Mouse (Mus musculus) induced T-regulatory cell, adult 2 months (primary cell): ENCODE measurements at regions not wholly inside any gene's neighbourhood (a gene's known extent, or its start where the extent isn't known, plus 50 kb on each side); places are given as distances from the start of the nearest gene placed in this dataset.

ENCODE experiments used
- DNase-seq: peaks from one replicate; pipeline ENCODE4 v3.0.0-alpha.2; 2012; ENCODE audit warnings: low read depth

GRCm38 (mm10) chr6:22443170-22443569 lies 87.1 kb upstream of the Fam3c start:
- DNase-seq, result no peak

GRCm38 (mm10) chr6:22442591-22442990 lies 86.5 kb upstream of the Fam3c start:
- no peak for DNase-seq

- no peak for DNase-seq
Measured at GRCm38 (mm10) chr6:22439871-22440270, 83.8 kb upstream of the Fam3c start.

GRCm38 (mm10) chr6:22429026-22429425 lies 73.0 kb upstream of the Fam3c start:
- no peak for DNase-seq

GRCm38 (mm10) chr6:22424161-22424807 lies 68.2 kb upstream of the Fam3c start:
- DNase-seq, result peak; percentile 86

- DNase-seq, result peak; percentile 67
Measured at GRCm38 (mm10) chr6:22423070-22423980, 67.3 kb upstream of the Fam3c start.

GRCm38 (mm10) chr6:22421551-22421950 lies 65.5 kb upstream of the Fam3c start:
- DNase-seq, result no peak

- no peak for DNase-seq
Measured at GRCm38 (mm10) chr6:22418279-22418678, 62.2 kb upstream of the Fam3c start.

- no peak for DNase-seq
Measured at GRCm38 (mm10) chr6:22417189-22417588, 61.1 kb upstream of the Fam3c start.

- peak; percentile 75 for DNase-seq
Measured at GRCm38 (mm10) chr6:22411796-22412195, 55.8 kb upstream of the Fam3c start.

- peak; percentile 65 for DNase-seq
Measured at GRCm38 (mm10) chr6:22408808-22409589, 53.0 kb upstream of the Fam3c start.
